Mouse (Mus musculus) limb, embryonic 11.5 days (tissue): Measurements from ENCODE around the gene Eif2b5. TPM values are rescaled to one million over a fixed set of nuclear protein-coding genes. Genes with fewer than 3 reads are reported as not detected.
"Not testable (repeated sequence)": the region's sequence is repeated elsewhere in the genome, so short reads cannot be mapped to it uniquely, and the experiment has no call there.

Experiments
- ATAC-seq: fragments of 200-750 bp; cut with Nextera tagmentation; 2 replicates; pipeline ENCODE4 v1.8.0; 2017; ENCODE audit warnings: low read depth; ENCODE audit not compliant: insufficient number of reproducible peaks, low FRiP score, low TSS enrichment
- DNase-seq: peaks from one replicate; pipeline ENCODE4 v3.0.0-alpha.2; 2015; ENCODE audit warnings: low spot score
- H3K27ac ChIP-seq: fragments of 300-500 bp; sonication (generic); replicated peaks from 2 replicates; pipeline ENCODE4 v1.5.1; 2014; ENCODE audit warnings: low read depth, mild to moderate bottlenecking, low read length
- H3K27me3 ChIP-seq: fragments of 300-500 bp; sonication (generic); 2 replicates; pipeline ENCODE4 v1.6.1; 2014; ENCODE audit warnings: mild to moderate bottlenecking, low read length, mixed read lengths; ENCODE audit not compliant: control insufficient read depth, insufficient read depth
- H3K36me3 ChIP-seq: fragments of 300-500 bp; sonication (generic); 2 replicates; pipeline ENCODE4 v1.6.1; 2014; ENCODE audit warnings: mild to moderate bottlenecking, low read length, moderate library complexity, mixed read lengths; ENCODE audit not compliant: control insufficient read depth, insufficient read depth
- H3K4me1 ChIP-seq: fragments of 300-500 bp; sonication (generic); 2 replicates; pipeline ENCODE4 v1.6.1; 2014; ENCODE audit warnings: low read length, mixed read lengths; ENCODE audit not compliant: control insufficient read depth, insufficient read depth
- H3K4me2 ChIP-seq: fragments of 300-500 bp; sonication (generic); 2 replicates; pipeline ENCODE4 v1.6.1; 2014; ENCODE audit warnings: low read depth, mild to moderate bottlenecking, moderate library complexity; ENCODE audit not compliant: severe bottlenecking
- H3K4me3 ChIP-seq: fragments of 300-500 bp; sonication (generic); 2 replicates; pipeline ENCODE4 v1.5.1; 2014; ENCODE audit warnings: low read depth, low read length
- H3K9ac ChIP-seq: fragments of 300-500 bp; sonication (generic); 2 replicates; pipeline ENCODE4 v1.6.1; 2014; ENCODE audit warnings: mild to moderate bottlenecking, low read length
- H3K9me3 ChIP-seq: fragments of 300-500 bp; sonication (generic); 2 replicates; pipeline ENCODE4 v1.6.1; 2016; ENCODE audit warnings: low read length; ENCODE audit not compliant: control insufficient read depth
- WGBS: fragments of 180-500 bp; shearing (Covaris S2); extraction: QIAGEN DNeasy Blood & Tissue Kit; methylation state at CpG from one replicate; pipeline ENCODE4 v1.1.7; 2014; 5-methylcytosine and 5-hydroxymethylcytosine counted together
- polyA plus RNA-seq: library from polyadenylated mRNA; unstranded; fragments of >200 nt; fragmentation: Nextera tagmentation; extraction: Ambion mirVana; gene quantifications from 2 replicates; pipeline ENCODE4 v1.2.1, GENCODE M21; 2014

The Eif2b5 gene
- polyA plus RNA-seq, 1 experiment from 2014 or later, result 143 TPM

- H3K4me1 ChIP-seq, result no peaks in the 10 kb centered on the region
- WGBS, result 94% methylated on average over 1 of the region's 1 CpGs
Measured at GRCm38 (mm10) chr16:20473748-20474147, 24.9 kb upstream of the Eif2b5 start.

GRCm38 (mm10) chr16:20474211-20474610 lies 24.4 kb upstream of the Eif2b5 start:
- Histone ChIP-seq H3K4me1 (no peaks in the 10 kb centered on the region), H3K27me3 (no peaks in the 10 kb centered on the region), H3K27ac (no peak overlapping the region), H3K9ac (no peak overlapping the region), H3K36me3 (no peaks in the 10 kb centered on the region), H3K4me2 (no peak overlapping the region), H3K4me3 (no peak overlapping the region), H3K9me3 (no peaks in the 10 kb centered on the region)
- WGBS, result 91% methylated on average over 8 of the region's 8 CpGs
- DNase-seq (no peak), ATAC-seq (no peak)

More at GRCm38 (mm10) chr16:20473748-20474147, 24.9 kb upstream of the Eif2b5 start:
- ATAC-seq (no peak), DNase-seq (no peak)
- Histone ChIP-seq H3K4me2 (no peak overlapping the region), H3K9ac (no peak overlapping the region), H3K36me3 (no peaks in the 10 kb centered on the region), H3K9me3 (no peaks in the 10 kb centered on the region), H3K4me3 (no peak overlapping the region), H3K27me3 (no peaks in the 10 kb centered on the region), H3K27ac (no peak overlapping the region)

- Histone ChIP-seq H3K27me3 (no peaks in the 10 kb centered on the region), H3K4me3 (no peak overlapping the region), H3K4me2 (no peak overlapping the region), H3K9me3 (no peaks in the 10 kb centered on the region), H3K36me3 (no peaks in the 10 kb centered on the region), H3K9ac (no peak overlapping the region), H3K4me1 (no peaks in the 10 kb centered on the region), H3K27ac (no peak overlapping the region)
- no peak for DNase-seq
- ATAC-seq, result no peak
- 91% methylated on average over 6 of the region's 6 CpGs for WGBS
Measured at GRCm38 (mm10) chr16:20474786-20475185, 23.8 kb upstream of the Eif2b5 start.

GRCm38 (mm10) chr16:20475335-20475734 lies 23.3 kb upstream of the Eif2b5 start:
- ATAC-seq (no peak), DNase-seq (no peak)
- no peaks in the 10 kb centered on the region for H3K36me3 ChIP-seq
- no peaks in the 10 kb centered on the region for H3K4me1 ChIP-seq
- H3K4me3 ChIP-seq, result no peak overlapping the region
- WGBS, result 88% methylated on average over 1 of the region's 1 CpGs
- no peaks in the 10 kb centered on the region for H3K27me3 ChIP-seq
- H3K4me2 ChIP-seq, result no peak overlapping the region
- no peaks in the 10 kb centered on the region for H3K9me3 ChIP-seq
- no peak overlapping the region for H3K27ac ChIP-seq
- H3K9ac ChIP-seq, result no peak overlapping the region

GRCm38 (mm10) chr16:20476857-20477256 lies 21.8 kb upstream of the Eif2b5 start:
- 42% methylated on average over 1 of the region's 1 CpGs for WGBS
- Histone ChIP-seq H3K36me3 (no peaks in the 10 kb centered on the region), H3K4me1 (no peaks in the 10 kb centered on the region), H3K4me3 (no peak overlapping the region), H3K9ac (no peak overlapping the region), H3K9me3 (no peaks in the 10 kb centered on the region), H3K27ac (no peak overlapping the region), H3K4me2 (no peak overlapping the region), H3K27me3 (no peaks in the 10 kb centered on the region)
- DNase-seq (no peak), ATAC-seq (no peak)

GRCm38 (mm10) chr16:20477270-20477669 lies 21.3 kb upstream of the Eif2b5 start:
- 71% methylated on average over 3 of the region's 3 CpGs for WGBS

GRCm38 (mm10) chr16:20478504-20478903 lies 20.1 kb upstream of the Eif2b5 start:
- DNase-seq (no peak), ATAC-seq (no peak)
- 64% methylated on average over 2 of the region's 2 CpGs for WGBS
- Histone ChIP-seq H3K9ac (no peak overlapping the region), H3K36me3 (no peaks in the 10 kb centered on the region), H3K9me3 (no peaks in the 10 kb centered on the region), H3K4me1 (no peaks in the 10 kb centered on the region), H3K27ac (no peak overlapping the region), H3K4me2 (no peak overlapping the region), H3K4me3 (no peak overlapping the region), H3K27me3 (no peaks in the 10 kb centered on the region)

More at GRCm38 (mm10) chr16:20477270-20477669, 21.3 kb upstream of the Eif2b5 start:
- Histone ChIP-seq H3K9me3 (no peaks in the 10 kb centered on the region), H3K4me3 (no peak overlapping the region), H3K36me3 (no peaks in the 10 kb centered on the region), H3K4me1 (no peaks in the 10 kb centered on the region), H3K9ac (no peak overlapping the region), H3K27me3 (no peaks in the 10 kb centered on the region), H3K4me2 (no peak overlapping the region), H3K27ac (no peak overlapping the region)
- ATAC-seq (no peak), DNase-seq (no peak)

- not testable (repeated sequence) for H3K27me3 ChIP-seq, H3K4me2 ChIP-seq, H3K9ac ChIP-seq, H3K27ac ChIP-seq, H3K4me1 ChIP-seq, H3K36me3 ChIP-seq, H3K4me3 ChIP-seq, H3K9me3 ChIP-seq, ATAC-seq, DNase-seq
- 93% methylated on average over 12 of the region's 12 CpGs for WGBS
Measured at GRCm38 (mm10) chr16:20479026-20479760, 19.4 kb upstream of the Eif2b5 start.

- DNase-seq (no peak), ATAC-seq (peak; percentile 65; the same call in 1 of the 2 replicates)
- no peaks in the 10 kb centered on the region for H3K36me3 ChIP-seq
- no peaks in the 10 kb centered on the region for H3K4me1 ChIP-seq
- H3K27me3 ChIP-seq, result no peaks in the 10 kb centered on the region
- WGBS, result 41% methylated on average over 3 of the region's 3 CpGs
- no peak overlapping the region for H3K27ac ChIP-seq
- no peak overlapping the region for H3K9ac ChIP-seq
- H3K4me2 ChIP-seq, result no peak overlapping the region
- no peaks in the 10 kb centered on the region for H3K9me3 ChIP-seq
- H3K4me3 ChIP-seq, result no peak overlapping the region
Measured at GRCm38 (mm10) chr16:20480115-20480514, 18.5 kb upstream of the Eif2b5 start.
